Mouse (Mus musculus): Measurements from ENCODE around the gene Cdiptos.

DNA sequence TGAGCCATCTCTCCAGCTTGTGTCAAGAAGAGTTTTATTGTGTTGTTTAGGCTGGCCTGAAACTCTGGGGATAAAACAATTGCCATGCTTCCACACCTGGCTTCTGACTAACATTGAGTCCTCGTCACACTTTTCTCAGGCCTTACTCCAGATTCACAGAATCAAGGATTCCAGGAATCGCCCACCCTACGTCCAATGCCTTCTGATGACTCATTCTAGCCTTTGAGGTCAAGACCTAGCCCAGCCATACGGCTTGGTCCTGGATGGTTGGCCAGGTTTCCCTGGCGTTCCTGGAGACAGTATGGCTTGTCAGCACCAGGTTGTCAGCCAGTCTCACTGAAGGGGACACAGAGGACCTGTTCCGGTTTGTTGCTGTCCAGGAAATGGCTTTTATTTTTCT, 36.5 kb upstream of the Cdiptos start:
- TF ChIP-seq CTCF (IDR thresholded peaks at IDR 0.05; ENCODE audit: low read depth, low read length) = no peak
- TF ChIP-seq POLR2A (IDR thresholded peaks at IDR 0.05; ENCODE audit: insufficient read depth, low read length) = no peak
